Mouse (Mus musculus) liver, postnatal 0 days (tissue): ENCODE measurements around the gene Nr1h2. TPM values are rescaled to one million over a fixed set of nuclear protein-coding genes. Genes with fewer than 3 reads are reported as not detected.

ENCODE experiments used
- ATAC-seq: fragments of 200-750 bp; cut with Nextera tagmentation; 2 replicates; pipeline ENCODE4 v1.8.0; 2017; ENCODE audit warnings: mild to moderate bottlenecking, moderate library complexity
- DNase-seq: peaks from one replicate; pipeline ENCODE4 v3.0.0-alpha.2; 2016
- H3K27ac ChIP-seq: fragments of 300-500 bp; sonication (generic); 2 replicates; pipeline ENCODE4 v1.5.1; 2014; ENCODE audit warnings: antibody characterized with exemption, moderate library complexity, mild to moderate bottlenecking, low read depth
- H3K27me3 ChIP-seq: fragments of 300-500 bp; sonication (generic); 2 replicates; pipeline ENCODE4 v1.6.1; 2014; ENCODE audit warnings: low read length, control low read depth, mixed read lengths; ENCODE audit not compliant: insufficient read depth
- H3K36me3 ChIP-seq: fragments of 300-500 bp; sonication (generic); replicated peaks from 2 replicates; pipeline ENCODE4 v1.6.1; 2014; ENCODE audit warnings: mild to moderate bottlenecking, control low read depth, low read length, moderate library complexity, mixed read lengths; ENCODE audit not compliant: insufficient read depth
- H3K4me1 ChIP-seq: fragments of 300-500 bp; sonication (generic); 2 replicates; pipeline ENCODE4 v1.6.1; 2014; ENCODE audit warnings: antibody characterized with exemption, mild to moderate bottlenecking, control low read depth; ENCODE audit not compliant: insufficient read depth
- H3K4me2 ChIP-seq: fragments of 300-500 bp; sonication (generic); 2 replicates; pipeline ENCODE4 v1.6.1; 2014; ENCODE audit warnings: low read depth, mild to moderate bottlenecking, low read length, moderate library complexity, mixed read lengths
- H3K4me3 ChIP-seq: fragments of 300-500 bp; sonication (generic); 2 replicates; pipeline ENCODE4 v1.5.1; 2014; ENCODE audit warnings: low read depth, low read length
- H3K9ac ChIP-seq: fragments of 300-500 bp; sonication (generic); replicated peaks from 2 replicates; pipeline ENCODE4 v1.6.1; 2014; ENCODE audit warnings: mild to moderate bottlenecking, moderate library complexity
- H3K9me3 ChIP-seq: fragments of 300-500 bp; sonication (generic); 2 replicates; pipeline ENCODE4 v1.6.1; 2016; ENCODE audit warnings: mild to moderate bottlenecking, control low read depth, low read length, mixed read lengths
- CTCF ChIP-seq: sonication (generic); IDR thresholded peaks from 2 replicates; pipeline ENCODE4 v1.5.1; 2016; ENCODE audit warnings: antibody characterized with exemption, low read depth
- EP300 ChIP-seq: IDR thresholded peaks from 2 replicates; pipeline ENCODE4 v1.6.1; 2016; ENCODE audit warnings: antibody characterized with exemption, low read depth, mild to moderate bottlenecking
- WGBS: fragments of 180-500 bp; shearing (Covaris S2); extraction: QIAGEN DNeasy Blood & Tissue Kit; methylation state at CpG from one replicate; pipeline ENCODE4 v1.1.7; 2014; ENCODE audit not compliant: insufficient replicate concordance; 5-methylcytosine and 5-hydroxymethylcytosine counted together
- polyA plus RNA-seq: library from polyadenylated mRNA; unstranded; fragments of >200 nt; fragmentation: Nextera tagmentation; extraction: Ambion mirVana; gene quantifications from 2 replicates; pipeline ENCODE4 v1.2.1, GENCODE M21; 2015

Nr1h2 gene
- polyA plus RNA-seq, 1 experiment from 2014 or later: 33.6 TPM

- DNase-seq: no peak
- peaks cover 3% of the 10 kb centered on the region for H3K4me1 ChIP-seq
- no peak for ATAC-seq
- no peak overlapping the region for H3K4me3 ChIP-seq
- no peak for TF ChIP-seq CTCF
- no peak for TF ChIP-seq EP300
- peaks cover 27% of the 10 kb centered on the region for H3K27me3 ChIP-seq
- no peak overlapping the region for H3K9ac ChIP-seq
- no peak overlapping the region for H3K27ac ChIP-seq
- H3K4me2 ChIP-seq: no peak overlapping the region
- WGBS: 73% methylated on average over 4 of the region's 4 CpGs
- H3K9me3 ChIP-seq: no peaks in the 10 kb centered on the region
- H3K36me3 ChIP-seq: no peaks in the 10 kb centered on the region
Measured at GRCm38 (mm10) chr7:44597666-44598065, 43.9 kb upstream of the Nr1h2 start.

- Histone ChIP-seq H3K9ac (no peak overlapping the region), H3K9me3 (no peaks in the 10 kb centered on the region), H3K36me3 (no peaks in the 10 kb centered on the region), H3K27me3 (peaks cover 27% of the 10 kb centered on the region), H3K27ac (no peak overlapping the region), H3K4me1 (peaks cover 3% of the 10 kb centered on the region), H3K4me2 (no peak overlapping the region), H3K4me3 (no peak overlapping the region)
- no peak for DNase-seq
- 48% methylated on average over 5 of the region's 5 CpGs for WGBS
- no peak for ATAC-seq
- TF ChIP-seq EP300 (no peak), CTCF (no peak)
Measured at GRCm38 (mm10) chr7:44596996-44597538, 43.3 kb upstream of the Nr1h2 start.

- Histone ChIP-seq H3K4me1 (peaks cover 11% of the 10 kb centered on the region), H3K9ac (no peak overlapping the region), H3K27me3 (peaks cover 33% of the 10 kb centered on the region), H3K4me2 (no peak overlapping the region), H3K27ac (no peak overlapping the region), H3K9me3 (no peaks in the 10 kb centered on the region), H3K4me3 (no peak overlapping the region), H3K36me3 (no peaks in the 10 kb centered on the region)
- WGBS: 78% methylated on average over 6 of the region's 6 CpGs
- no peak for ATAC-seq
- TF ChIP-seq CTCF (no peak), EP300 (no peak)
- DNase-seq: no peak
Measured at GRCm38 (mm10) chr7:44596051-44596450, 42.3 kb upstream of the Nr1h2 start.

GRCm38 (mm10) chr7:44595131-44595561 lies 41.4 kb upstream of the Nr1h2 start:
- no peak for ATAC-seq
- 85% methylated on average over 20 of the region's 20 CpGs for WGBS

GRCm38 (mm10) chr7:44594291-44594690 lies 40.5 kb upstream of the Nr1h2 start:
- 70% methylated on average over 6 of the region's 6 CpGs for WGBS
- ATAC-seq (no peak), DNase-seq (no peak)
- no peak for TF ChIP-seq EP300
- TF ChIP-seq CTCF: no peak
- Histone ChIP-seq H3K4me1 (peaks cover 20% of the 10 kb centered on the region), H3K4me3 (no peak overlapping the region), H3K27ac (no peak overlapping the region), H3K9me3 (no peaks in the 10 kb centered on the region), H3K4me2 (no peak overlapping the region), H3K36me3 (no peaks in the 10 kb centered on the region), H3K27me3 (peaks cover 45% of the 10 kb centered on the region), H3K9ac (no peak overlapping the region)

More at GRCm38 (mm10) chr7:44595131-44595561, 41.4 kb upstream of the Nr1h2 start:
- Histone ChIP-seq H3K9me3 (no peaks in the 10 kb centered on the region), H3K36me3 (no peaks in the 10 kb centered on the region), H3K4me2 (no peak overlapping the region), H3K4me3 (no peak overlapping the region), H3K27ac (no peak overlapping the region), H3K4me1 (peaks cover 18% of the 10 kb centered on the region), H3K27me3 (peaks cover 36% of the 10 kb centered on the region), H3K9ac (no peak overlapping the region)
- no peak for DNase-seq
- TF ChIP-seq CTCF (no peak), EP300 (no peak)

GRCm38 (mm10) chr7:44593775-44594174 lies 40.0 kb upstream of the Nr1h2 start:
- H3K4me3 ChIP-seq: no peak overlapping the region
- no peaks in the 10 kb centered on the region for H3K36me3 ChIP-seq
- no peak overlapping the region for H3K27ac ChIP-seq
- TF ChIP-seq EP300 (no peak), CTCF (no peak; the same call in 1 of the 2 replicates)
- peaks cover 25% of the 10 kb centered on the region for H3K4me1 ChIP-seq
- no peak overlapping the region for H3K4me2 ChIP-seq
- DNase-seq (peak; percentile 84), ATAC-seq (peak; percentile 35)
- no peaks in the 10 kb centered on the region for H3K9me3 ChIP-seq
- H3K27me3 ChIP-seq: peaks cover 50% of the 10 kb centered on the region
- under 1% methylated on average over 19 of the region's 22 CpGs for WGBS
- H3K9ac ChIP-seq: no peak overlapping the region
